Mouse (Mus musculus): Measurements from ENCODE around the gene Lyzl4. TPM values are rescaled to one million over a fixed set of nuclear protein-coding genes. Genes with fewer than 3 reads are reported as not detected.

Lyzl4 gene
- polyA plus RNA-seq, 1 experiment from 2014 or later, result not detected

Other genes with a start within 250 kb of the Lyzl4 start
- gene Cck, start 146.4 kb downstream of the Lyzl4 start, polyA plus RNA-seq (2014; fragmentation: Nextera tagmentation; extraction: Ambion mirVana), result 2.5 and 4.4 TPM in 2 replicates
- 0.59 and 0.76 TPM in 2 replicates for gene Vipr1, start 620 bp upstream of the Lyzl4 start, polyA plus RNA-seq (2014; fragmentation: Nextera tagmentation; extraction: Ambion mirVana)
- gene Sec22c, start 63.4 kb upstream of the Lyzl4 start, polyA plus RNA-seq (2014; fragmentation: Nextera tagmentation; extraction: Ambion mirVana), result 17.5 and 19.6 TPM in 2 replicates
- gene Ss18l2, start 68.2 kb upstream of the Lyzl4 start, polyA plus RNA-seq (2014; fragmentation: Nextera tagmentation; extraction: Ambion mirVana), result 90.3 and 94.3 TPM in 2 replicates
- gene Nktr, start 77.1 kb upstream of the Lyzl4 start, polyA plus RNA-seq (2014; fragmentation: Nextera tagmentation; extraction: Ambion mirVana), result 61.6 and 67.5 TPM in 2 replicates
- gene Zfp651, start 117.2 kb upstream of the Lyzl4 start, polyA plus RNA-seq (2014; fragmentation: Nextera tagmentation; extraction: Ambion mirVana), result 9.4 and 12.0 TPM in 2 replicates
- 0.08 and 0.11 TPM in 2 replicates for gene Klhl40, start 135.5 kb upstream of the Lyzl4 start, polyA plus RNA-seq (2014; fragmentation: Nextera tagmentation; extraction: Ambion mirVana)
- 0.11 TPM in 1 of 2 replicates, not detected in the other for gene Hhatl, start 150.4 kb upstream of the Lyzl4 start, polyA plus RNA-seq (2014; fragmentation: Nextera tagmentation; extraction: Ambion mirVana)
- gene Ccdc13, start 197.4 kb upstream of the Lyzl4 start, polyA plus RNA-seq (2014; fragmentation: Nextera tagmentation; extraction: Ambion mirVana), result 2.6 and 2.7 TPM in 2 replicates
- 170 and 184 TPM in 2 replicates for gene Higd1a, start 216.3 kb upstream of the Lyzl4 start, polyA plus RNA-seq (2014; fragmentation: Nextera tagmentation; extraction: Ambion mirVana)